Mouse (Mus musculus) embryo, embryonic 11 days (tissue): Measurements from ENCODE around the gene Qpct.
"Not testable (repeated sequence)": the region's sequence is repeated elsewhere in the genome, so short reads cannot be mapped to it uniquely, and the experiment has no call there.

Experiments used
- DNase-seq: peaks from one replicate; pipeline ENCODE4 v3.0.0-alpha.2; 2015

The Qpct gene

GRCm38 (mm10) chr17:79076974-79077847, 25.5 kb downstream of the Qpct start:
- DNase-seq: no peak

GRCm38 (mm10) chr17:79077848-79078146, 26.1 kb downstream of the Qpct start:
- DNase-seq: no peak

GRCm38 (mm10) chr17:79078248-79078647, 26.5 kb downstream of the Qpct start:
- no peak for DNase-seq

- DNase-seq: no peak
These were observed 40.0 kb downstream of the Qpct start for GRCm38 (mm10) chr17:79091710-79092109.

- DNase-seq: no peak
These were observed 41.7 kb downstream of the Qpct start for GRCm38 (mm10) chr17:79093286-79093975.

GRCm38 (mm10) chr17:79095624-79096023, 43.9 kb downstream of the Qpct start:
- DNase-seq: no peak

- DNase-seq: no peak
These were observed 48.2 kb downstream of the Qpct start for GRCm38 (mm10) chr17:79099866-79100265.

- no peak for DNase-seq
These were observed 56.5 kb downstream of the Qpct start for GRCm38 (mm10) chr17:79108238-79108637.

- DNase-seq: no peak
These were observed 57.9 kb downstream of the Qpct start for GRCm38 (mm10) chr17:79109576-79109975.

GRCm38 (mm10) chr17:79110936-79111348, 59.2 kb downstream of the Qpct start:
- DNase-seq: peak; percentile 67

GRCm38 (mm10) chr17:79115248-79115647, 63.5 kb downstream of the Qpct start:
- not testable (repeated sequence) for DNase-seq

- DNase-seq: no peak
These were observed 67.4 kb downstream of the Qpct start for GRCm38 (mm10) chr17:79119066-79119465.

- DNase-seq: no peak
These were observed 68.6 kb downstream of the Qpct start for GRCm38 (mm10) chr17:79120269-79120668.

- DNase-seq: peak; percentile 22
These were observed 82.0 kb downstream of the Qpct start for GRCm38 (mm10) chr17:79133740-79134139.

- DNase-seq: no peak
These were observed 84.1 kb downstream of the Qpct start for GRCm38 (mm10) chr17:79135826-79136225.

- no peak for DNase-seq
These were observed 84.7 kb downstream of the Qpct start for GRCm38 (mm10) chr17:79136401-79136800.
